Mouse (Mus musculus) lung, postnatal 0 days (tissue): ENCODE measurements at regions not wholly inside any gene's neighbourhood (a gene's known extent, or its start where the extent isn't known, plus 50 kb on each side); places are given as distances from the start of the nearest gene placed in this dataset.
A peak's percentile ranks its signal among the peaks of the same experiment; 100 is the strongest.

Source experiments
- CTCF ChIP-seq: IDR thresholded peaks from 2 replicates; pipeline ENCODE4 v1.5.1; 2016; ENCODE audit warnings: antibody characterized with exemption, mild to moderate bottlenecking
- EP300 ChIP-seq: IDR thresholded peaks from 2 replicates; pipeline ENCODE4 v1.6.1; 2016; ENCODE audit warnings: antibody characterized with exemption, mild to moderate bottlenecking, control low read depth

GRCm38 (mm10) chr17:80824826-80825517 lies 96.7 kb upstream of the Map4k3 start:
- TF ChIP-seq CTCF (0 out of 2 replicates have a peak, but pooled peaks have one; percentile 12), EP300 (no peak)
